Mouse (Mus musculus): ENCODE results near the gene Cux2. TPM values are rescaled to one million over a fixed set of nuclear protein-coding genes. Genes with fewer than 3 reads are reported as not detected.

Gene Cux2
- polyA plus RNA-seq, 2 experiments from 2014 or later: 0.15 TPM; not detected in 1

DNA sequence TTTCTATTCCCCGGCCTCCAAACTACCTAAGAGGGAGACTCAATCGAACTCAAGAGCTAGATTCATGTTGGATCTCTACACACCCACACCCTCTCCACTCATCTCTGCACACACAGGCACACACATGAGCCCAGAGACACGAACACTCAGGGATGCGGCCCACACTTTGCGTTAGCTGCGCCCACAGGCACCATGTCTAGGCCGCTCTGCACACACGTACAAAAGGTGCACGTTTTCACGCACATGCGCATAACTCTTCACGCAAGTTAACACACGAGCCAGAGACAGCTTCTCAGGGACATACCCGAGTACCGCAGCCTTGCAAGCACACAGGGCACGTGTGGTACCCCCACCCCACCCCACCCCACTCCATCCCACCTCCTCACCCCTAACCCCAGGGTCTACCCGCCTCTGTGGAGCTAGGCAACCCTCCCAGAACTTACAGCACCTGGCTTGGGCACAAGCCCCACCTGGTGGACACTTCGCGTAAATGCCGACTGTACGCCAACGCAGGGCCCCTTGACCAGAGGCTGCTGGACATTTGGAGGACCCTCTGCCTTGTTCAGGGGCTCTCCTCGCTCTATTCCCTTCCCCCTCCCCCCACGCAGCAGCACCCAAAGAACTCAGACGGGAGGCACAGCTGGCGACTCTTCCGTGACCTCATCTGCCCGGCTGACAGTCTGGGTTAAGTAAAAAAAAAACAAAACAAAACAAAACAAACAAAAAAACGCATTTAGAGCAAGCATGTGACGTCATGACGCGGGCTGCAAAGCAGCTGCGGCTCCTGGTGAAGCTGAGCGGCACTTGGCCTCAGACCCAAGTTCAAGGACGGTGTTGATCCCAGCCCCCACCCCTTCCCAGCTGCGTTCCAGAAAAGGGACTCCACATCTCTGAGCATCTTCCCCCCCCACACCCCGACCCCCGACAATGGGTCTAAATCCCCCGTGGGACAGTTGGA, 9.4 kb upstream of the Cux2 start:
- ATAC-seq: no peak

DNA sequence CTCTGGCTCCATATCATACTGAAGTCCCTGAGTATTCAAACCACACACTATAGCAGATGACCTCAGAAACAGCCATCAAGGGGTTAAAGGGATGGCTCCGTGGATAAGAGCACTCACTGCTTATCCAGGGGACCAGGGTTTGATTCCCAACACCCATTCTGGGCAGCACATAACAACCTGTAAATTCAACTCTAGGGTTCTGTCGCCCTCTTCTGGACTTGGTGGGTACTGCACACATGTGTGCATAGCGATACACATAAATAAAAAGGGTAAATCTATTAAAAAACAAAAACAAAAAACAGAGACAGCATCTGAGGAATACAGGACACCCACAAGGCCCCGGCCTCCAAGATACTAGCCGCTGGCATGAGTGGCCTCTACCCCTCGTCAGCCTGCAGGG, 7.7 kb upstream of the Cux2 start:
- no peak for ATAC-seq

DNA sequence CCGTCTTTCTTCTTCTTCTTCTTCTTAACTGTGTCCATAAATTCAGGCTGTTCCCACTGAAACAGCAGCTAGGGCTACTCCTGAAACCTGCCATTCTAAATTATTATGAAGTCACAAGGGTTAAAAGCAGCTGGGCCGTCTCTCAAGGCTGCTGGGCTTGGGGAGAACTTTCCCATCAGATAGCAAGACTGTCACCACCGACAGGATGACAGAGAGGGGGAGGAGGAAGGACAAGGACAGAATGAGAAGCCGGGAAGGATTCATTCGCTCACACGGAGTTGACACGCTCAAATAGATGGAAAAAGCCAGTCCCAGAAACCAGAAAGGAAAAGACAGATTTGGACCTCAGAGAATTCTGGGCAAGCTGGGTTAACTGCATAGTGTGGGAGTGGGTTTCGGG, 6.7 kb upstream of the Cux2 start:
- no peak for ATAC-seq

DNA sequence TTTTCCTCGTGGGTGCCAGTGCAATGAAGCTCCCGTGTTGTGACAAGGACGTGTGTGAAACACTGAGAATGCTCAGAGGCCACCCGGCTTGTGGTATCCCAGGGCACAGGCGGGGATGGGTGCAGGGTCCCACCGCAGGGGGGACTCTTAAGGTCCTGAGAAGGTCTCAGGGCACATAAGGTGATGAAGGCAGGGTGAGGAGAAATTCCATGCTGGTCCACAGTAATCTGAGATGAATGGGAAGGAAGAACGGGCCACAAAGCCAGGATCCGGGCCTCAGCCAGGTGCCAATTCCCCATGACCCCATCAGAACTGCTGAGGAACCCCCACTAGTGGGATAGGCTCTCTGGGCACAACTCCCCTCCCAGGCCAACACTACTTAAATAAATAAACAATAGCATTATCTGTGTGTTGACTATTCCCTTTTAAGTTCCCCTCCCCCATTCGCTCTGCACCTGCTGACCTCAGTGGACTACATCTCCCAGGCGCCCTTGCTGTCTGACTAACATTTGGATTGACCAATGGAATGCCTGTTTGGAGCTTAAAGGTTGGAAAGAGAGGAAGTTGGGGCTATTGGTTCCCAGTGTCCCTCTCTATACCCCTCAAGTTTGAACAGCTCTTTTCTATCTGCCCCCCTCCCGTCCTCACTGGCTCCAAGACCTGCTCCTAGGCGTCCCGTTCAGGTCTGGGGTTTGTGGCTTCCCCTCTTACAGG, 4.4 kb upstream of the Cux2 start:
- ATAC-seq: no peak

DNA sequence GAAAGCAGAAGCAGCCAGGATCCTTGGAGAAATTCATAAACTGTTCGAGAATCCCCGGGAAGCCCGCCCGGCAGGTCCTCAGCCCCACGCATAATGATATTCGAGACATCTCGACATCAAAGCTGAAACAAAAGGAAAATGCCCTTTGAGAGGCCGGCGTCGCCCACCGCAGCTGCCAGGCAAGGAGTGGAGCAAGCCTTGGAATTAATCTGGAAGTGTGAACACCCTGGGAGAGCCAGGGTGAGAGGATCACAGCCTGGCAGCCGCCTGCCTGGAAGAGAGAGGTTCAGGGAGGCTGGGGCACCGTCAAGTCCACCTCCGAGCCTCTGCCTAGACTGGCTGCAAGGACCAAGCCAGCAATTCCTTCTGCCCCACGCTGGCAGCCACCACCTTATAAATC, 3.7 kb upstream of the Cux2 start:
- ATAC-seq: no peak

DNA sequence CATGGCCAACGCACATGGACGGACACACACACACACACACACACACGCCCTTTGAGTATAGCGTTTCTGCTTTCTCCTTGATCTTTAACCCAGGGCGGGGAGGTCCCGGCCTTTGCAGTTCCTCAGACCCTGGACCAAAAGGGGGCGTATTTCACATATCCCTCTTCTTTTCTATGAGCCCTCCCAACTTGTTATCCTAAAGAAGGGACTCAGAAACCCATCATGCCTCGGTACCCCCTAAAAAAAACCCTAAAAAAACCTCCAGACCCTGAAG, 867 bp upstream of the Cux2 start:
- no peak for ATAC-seq

DNA sequence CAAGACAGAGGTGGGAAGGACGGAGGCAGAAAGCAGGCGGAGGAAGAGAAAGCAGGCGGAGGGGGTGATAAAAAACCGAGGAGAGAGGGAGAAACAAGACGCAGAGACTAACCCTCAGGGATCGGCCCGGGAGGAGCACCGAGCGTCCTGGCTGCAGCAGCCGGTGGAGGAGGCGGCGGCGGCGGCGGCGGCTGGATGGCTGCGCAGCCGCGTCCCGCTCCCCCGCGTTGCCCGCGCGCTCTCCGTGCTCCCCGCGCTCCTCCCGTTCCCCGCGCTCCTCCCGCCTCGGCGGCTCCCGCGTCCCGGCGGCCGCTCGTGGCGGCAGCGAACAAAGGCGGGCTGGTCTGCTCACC, 262 bp downstream of the Cux2 start:
- ATAC-seq: no peak

DNA sequence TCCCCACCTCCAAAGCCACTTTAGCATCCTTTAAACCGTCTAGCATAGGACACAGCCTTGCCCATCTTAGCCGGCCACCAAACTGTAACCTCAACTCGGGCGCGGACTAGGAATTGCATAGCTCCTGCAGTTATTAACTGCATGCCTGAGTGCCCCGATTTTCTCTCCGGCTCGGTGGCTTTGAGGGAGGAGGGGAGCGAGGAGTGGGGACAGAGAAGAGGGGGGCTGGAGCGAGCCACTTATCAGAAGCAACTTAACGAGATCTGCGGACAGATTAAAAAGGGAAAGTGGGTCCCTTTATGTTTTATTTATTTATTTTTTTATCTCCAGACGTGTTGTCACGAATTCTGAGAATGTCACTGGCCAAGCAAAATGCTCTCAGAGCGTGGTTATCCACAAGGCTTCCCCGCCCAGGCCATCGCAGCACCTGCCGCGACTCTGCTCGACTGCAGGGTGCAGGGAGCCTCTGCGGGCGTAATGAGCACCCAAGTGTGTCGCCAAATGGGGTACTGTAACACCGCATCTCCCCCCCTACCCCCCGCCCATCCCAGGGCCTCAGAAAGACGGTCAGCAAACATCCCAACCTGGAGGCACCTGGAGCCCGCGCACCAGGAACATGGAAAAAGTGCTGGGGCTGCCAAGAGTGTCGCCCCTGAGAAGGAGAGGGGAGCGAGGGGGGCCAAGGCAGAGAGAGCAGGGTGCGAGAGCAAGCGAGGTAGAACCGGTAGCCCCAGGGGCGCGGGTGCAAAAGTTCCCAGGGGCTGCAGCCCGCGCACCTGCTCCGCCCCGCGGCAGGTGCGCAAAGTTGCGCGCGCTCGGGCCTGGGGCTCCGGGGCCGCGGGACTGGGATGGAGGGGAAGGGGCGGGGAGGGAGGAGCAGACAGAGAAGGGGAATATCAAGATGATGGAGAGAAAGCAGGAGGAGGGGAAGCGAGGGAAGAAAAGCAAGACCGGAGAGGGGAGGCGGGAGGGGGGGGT, 927 bp downstream of the Cux2 start:
- ATAC-seq: no peak

DNA sequence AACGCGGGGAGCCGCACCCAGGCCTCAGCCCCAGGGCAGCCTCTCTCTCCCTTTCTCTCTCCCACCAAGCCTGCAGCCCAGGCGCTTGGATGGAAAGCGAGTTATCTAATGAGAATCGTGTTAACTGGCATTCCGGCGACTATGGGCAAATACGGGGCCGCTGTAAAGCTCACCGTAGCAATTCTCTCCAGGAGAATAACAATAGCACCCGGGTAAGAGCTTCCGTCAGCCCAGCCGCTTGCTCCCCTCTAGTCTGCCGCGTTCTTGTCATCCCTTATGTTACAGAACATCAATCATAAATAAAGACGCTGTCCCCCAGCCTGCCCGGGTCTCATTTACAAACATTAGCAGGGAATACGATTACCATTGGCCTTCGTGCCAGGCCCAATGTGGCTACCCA, 1.6 kb downstream of the Cux2 start:
- no peak for ATAC-seq

DNA sequence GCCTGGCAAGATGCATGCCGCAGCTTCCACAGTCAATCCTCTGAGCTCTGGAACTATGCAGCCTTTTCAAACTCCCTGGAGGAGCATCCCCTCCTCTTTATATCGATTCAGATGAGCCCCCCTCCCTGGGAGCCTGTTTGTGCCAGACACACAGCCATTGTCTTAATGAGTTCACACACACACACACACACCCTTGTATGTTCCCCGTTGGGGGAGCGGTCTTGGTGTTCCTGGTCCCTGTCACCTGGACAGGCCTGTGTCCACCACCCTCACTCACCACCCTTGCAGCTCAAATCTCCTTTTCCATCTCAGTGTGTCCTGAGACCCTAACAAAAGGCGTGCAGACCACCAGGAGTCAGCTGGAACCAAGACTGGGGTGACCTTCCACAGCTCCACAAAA, 2.1 kb downstream of the Cux2 start:
- ATAC-seq: no peak

DNA sequence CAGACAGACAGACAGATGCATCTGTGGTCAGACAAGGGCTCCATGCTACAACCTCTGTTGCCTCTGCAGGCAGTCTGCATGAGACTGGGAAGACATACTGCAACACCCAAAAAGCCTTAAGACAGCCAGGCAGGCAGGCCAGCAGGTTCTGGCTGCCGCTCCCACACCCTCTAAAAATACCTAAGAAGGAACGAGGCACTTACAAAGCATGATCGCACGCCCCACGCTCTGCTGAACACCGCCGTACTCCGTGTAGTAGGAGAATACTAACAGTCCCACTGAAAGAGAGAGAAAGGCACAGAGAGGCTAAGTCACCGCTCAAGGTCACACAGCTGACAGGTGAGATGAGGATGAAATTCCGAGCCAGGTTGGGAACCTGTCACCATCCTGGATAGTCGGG, 6.3 kb downstream of the Cux2 start:
- ATAC-seq: no peak

DNA sequence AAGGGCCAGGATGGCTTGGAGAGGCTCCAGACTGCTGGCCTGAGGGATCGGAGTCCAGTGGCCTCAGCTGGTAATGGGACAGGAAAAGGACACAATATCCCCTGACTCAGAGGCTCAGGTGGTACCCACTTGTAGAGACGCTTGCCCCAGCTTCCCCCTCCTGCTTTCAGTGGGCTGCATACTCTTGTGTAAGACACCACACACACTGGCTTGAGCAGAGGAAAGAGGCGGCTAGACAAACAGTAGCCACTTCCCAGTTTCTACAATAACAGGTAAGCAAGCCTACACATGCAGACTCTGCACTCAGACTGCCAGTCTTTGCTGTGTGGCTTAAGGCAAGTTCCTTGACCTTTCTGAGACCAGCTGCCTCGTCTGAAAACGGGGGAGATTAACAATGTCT, 14.6 kb downstream of the Cux2 start:
- no peak for ATAC-seq

DNA sequence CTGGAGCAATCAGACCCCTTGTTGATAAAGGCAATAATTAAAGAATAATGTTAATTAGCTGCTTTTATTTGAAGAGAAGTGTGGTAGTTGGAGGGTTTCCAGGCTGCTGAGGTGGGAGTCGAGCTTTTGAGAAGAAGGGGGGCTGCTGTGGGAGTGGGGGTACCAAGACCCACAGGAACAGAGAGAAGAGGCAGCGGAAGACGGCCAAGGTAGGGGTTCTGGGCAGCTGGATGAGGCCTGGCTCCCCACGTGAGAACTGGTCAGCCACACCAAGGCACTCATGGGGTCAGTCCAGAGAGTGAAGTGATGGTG, 16.8 kb downstream of the Cux2 start:
- ATAC-seq: no peak

DNA sequence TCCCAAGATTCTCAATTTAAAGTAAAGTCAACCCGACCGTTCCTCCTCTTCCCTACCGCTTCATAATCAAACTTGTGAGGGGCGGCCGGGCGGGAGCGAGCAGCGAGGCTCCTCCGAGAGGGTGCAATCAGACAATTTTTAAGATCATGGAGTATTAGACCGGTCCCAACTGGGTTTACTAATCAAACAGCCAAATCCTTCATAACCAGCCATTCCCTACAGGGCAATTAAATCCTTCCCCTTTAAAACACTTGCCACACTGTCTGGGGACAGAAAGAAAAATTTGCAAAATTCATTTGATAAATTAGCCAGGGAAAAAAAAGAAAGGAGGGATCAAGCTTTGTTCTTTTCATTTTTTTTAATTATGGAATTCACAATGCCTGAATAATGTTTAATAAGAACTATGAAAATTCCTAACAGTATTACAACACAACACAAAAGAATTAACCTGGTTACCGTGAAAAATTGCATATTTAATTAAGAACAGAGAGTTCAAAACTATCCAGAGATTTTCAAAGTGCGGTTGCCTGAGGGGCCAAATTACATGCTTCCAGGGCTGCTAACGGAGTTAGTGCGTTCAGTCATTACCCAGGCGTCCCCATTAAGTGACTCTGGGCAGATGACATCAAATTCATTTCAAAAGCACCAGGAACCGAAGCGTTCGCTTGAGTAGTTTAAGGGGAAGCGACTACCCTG, 17.3 kb downstream of the Cux2 start:
- ATAC-seq: no peak

DNA sequence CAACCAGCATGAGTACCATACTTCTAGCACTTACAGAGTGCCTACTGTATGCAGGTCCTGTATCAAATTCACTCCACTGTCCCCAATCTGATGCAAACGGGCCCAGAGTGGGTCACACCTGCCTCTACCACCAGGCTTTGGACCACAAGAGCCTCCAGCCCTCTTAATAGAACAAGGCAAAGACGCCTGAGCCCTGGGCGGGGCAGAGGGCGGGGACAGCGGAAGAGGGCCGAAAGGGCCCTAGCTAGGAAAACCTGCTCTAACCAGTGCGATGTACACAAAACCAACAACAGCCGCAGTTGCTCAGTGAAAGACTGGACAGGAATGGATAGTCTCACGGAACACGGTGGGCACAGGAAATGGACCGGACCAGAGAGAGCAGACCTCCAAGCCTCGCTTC, 18.8 kb downstream of the Cux2 start:
- ATAC-seq: no peak

DNA sequence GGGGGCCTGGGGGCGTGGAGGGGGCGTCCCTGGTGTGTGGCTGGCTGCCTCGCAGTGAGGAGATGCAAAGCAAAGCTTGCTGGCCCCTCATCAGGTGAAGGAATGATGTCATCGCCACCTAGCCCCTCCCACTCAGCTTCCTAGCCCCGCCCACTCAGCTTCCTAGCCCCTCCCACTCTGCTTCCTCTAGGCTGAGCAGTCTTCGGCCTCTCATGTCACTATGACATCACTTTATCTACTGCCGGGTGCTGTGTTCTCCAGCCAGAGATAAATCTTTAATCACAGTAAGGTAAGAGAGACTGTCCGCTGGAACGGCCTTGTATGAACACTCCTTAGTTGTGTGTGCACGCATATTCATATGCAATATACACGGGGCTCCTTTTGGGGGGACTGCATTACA, 19.3 kb downstream of the Cux2 start:
- no peak for ATAC-seq

DNA sequence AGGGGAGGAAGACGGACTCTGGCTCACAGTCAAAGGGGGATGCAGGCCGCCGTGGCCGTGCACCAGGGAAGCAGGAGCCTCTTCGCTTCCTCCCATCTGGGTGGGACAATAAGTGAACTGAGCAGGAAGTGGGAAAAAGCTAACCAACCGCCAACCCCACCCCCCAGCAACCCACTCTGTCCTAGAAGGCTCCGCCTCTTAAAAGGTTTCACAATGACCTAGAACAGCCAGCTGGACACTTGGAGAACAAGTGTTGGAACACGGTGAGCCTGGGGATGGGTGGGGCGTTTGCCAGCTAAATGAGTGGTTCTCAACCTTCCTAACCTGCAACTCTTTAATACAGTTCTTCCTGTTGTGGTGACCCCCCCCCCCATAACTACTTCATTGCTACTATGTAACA, 23.1 kb downstream of the Cux2 start:
- no peak for ATAC-seq

DNA sequence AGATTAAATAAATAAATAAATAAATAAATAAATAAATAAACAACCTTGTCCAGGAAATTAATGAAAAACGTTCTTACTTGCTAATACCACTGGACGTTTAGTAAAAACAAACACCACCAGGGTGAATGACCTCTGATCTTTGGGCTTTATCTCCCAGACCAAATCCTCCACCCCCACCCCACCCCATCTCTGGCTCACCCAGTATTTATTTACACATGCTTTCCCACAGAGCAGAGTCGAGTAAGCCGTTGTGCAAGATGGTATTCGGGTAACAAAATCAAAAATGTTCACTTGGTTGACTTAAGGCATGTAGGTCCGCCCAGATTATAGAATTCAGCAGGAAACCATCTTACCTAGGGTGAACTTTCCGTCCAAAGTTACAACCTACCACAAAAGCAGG, 23.6 kb downstream of the Cux2 start:
- no peak for ATAC-seq

DNA sequence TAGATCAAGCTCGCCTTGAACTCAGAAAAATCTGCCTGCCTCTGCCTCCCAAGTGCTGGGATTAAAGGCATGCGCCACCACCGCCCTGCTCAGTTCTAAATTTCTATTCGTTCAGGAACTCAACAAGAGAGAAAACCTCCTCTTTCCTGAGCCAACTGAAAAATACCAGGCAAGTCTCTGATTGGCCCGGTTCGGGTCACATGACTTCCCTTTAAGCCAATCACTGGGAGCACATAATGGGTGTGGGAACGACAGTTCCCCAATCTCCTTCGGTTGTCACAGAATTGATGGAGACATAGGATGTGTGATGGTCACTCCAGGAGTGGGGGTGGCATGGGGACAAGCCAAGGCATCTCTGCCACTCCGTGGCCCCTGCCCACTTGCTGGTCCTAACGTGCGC, 24.8 kb downstream of the Cux2 start:
- no peak for ATAC-seq

DNA sequence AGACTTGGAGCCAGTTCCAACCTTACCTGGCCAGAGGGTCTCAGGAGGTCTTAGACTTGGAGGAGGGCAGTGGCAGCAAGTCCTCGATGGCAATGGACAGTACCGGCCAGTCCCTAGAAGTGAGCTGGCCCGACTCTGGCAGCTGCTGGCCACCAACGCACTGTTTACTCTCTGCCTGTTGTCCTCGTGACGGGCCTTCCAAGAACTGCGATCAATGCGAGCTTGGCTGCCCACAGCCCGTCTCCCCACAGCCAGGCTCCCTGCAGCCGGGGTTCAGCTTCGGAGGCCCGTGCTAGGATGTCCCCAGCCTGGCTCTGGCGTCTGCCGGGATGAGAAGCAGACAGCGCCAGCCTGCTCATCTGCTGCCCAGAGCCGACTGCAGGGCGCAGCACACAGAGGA, 30.6 kb downstream of the Cux2 start:
- ATAC-seq: no peak

DNA sequence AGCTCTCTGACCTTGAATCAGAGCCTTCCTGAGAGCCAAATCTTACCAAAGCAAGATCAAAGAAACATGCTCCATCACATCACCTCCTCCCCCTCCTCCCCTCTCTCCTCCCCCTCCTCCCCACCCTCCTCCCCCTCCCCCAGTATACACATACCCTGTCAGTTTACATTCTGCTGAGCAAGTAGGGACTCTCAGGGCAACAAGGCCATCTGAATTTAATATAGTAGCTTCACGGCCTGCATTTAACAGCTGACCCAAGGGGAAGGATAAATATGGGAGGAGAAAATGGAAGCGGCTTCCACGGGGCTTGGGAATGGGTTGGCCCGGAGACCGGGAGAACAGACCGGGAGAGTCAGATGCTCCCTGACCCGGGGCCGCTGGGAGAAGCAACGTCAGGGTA, 32.1 kb downstream of the Cux2 start:
- ATAC-seq: no peak

DNA sequence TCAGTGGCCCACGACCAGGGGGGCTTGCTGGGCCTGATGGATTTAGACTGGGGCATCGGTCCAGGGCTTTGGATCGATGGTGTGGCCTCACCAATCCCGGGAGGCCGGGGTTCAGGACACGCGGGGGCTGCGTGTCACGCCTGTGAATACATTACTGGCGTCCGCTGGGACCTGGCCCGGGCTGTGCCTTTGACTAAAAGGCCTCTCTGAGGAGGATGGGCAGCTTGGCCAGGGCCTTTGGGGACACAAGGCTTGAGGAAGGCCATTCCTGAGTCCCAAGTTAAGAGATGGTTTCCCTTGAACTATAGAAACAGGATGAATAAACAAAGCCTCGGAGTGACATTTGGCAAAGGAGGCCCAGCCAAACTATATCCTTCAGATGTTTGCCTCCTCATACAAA, 32.6 kb downstream of the Cux2 start:
- no peak for ATAC-seq

DNA sequence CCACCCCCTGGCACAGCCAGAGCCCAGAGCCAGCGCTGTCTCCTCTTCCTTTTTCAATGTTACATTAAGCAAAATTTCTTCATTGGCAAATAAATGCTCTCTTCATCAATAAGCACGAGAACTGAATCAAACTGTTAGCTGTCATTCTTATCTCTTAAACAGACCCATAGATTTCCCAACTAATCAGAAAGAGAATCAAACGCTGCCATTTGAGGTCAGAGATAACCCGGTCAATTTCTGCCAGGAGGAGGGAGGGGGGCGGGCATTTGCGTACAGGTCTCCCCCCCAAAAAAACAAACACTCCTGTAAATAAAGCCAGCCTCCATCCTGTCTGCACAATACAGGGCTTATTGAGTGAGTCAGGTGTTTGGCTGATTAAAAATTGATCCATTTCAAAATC, 33.2 kb downstream of the Cux2 start:
- no peak for ATAC-seq

Data from CD4-positive, CD25-positive, alpha-beta regulatory T cell, adult 4 months (primary cell).